Mouse (Mus musculus): ENCODE measurements around the gene Plaur. TPM values are rescaled to one million over a fixed set of nuclear protein-coding genes. Genes with fewer than 3 reads are reported as not detected.

Plaur gene
- 1 to 10 TPM; 3.5 to 4.0 TPM for total RNA-seq (2021)
- long read RNA-seq, experiment 1, transcript Plaur-201 (7 exons, 1,506 nt) = major isoform, 8 of 15 reads
- long read RNA-seq, experiment 1, partial matches to known transcripts = 2 of 15 reads
- long read RNA-seq, experiment 1, other reads (novel, unspliced or antisense) = 5 of 15 reads
- long read RNA-seq, experiment 2, partial matches to known transcripts = 0 of 3 reads
- long read RNA-seq, experiment 2, other reads (novel, unspliced or antisense) = 0 of 3 reads

- DNase-seq = peak; percentile 26 to 42
These were observed at the start of gene Plaur for GRCm38 (mm10) chr7:24462388-24463319. TSS of gene Plaur (plus strand) at chr7:24462484.

GRCm38 (mm10) chr7:24413630-24414029, 48.7 kb upstream of the Plaur start:
- intact Hi-C loops (cut with DNase I) = no loop called here
- no peak for DNase-seq

More at GRCm38 (mm10) chr7:24462388-24463319, at the start of gene Plaur:
- intact Hi-C loops (cut with DNase I) = no loop called here

- intact Hi-C loops (cut with DNase I) = no loop called here
- no peak for DNase-seq
These were observed 47.0 kb upstream of the Plaur start for GRCm38 (mm10) chr7:24415261-24415660.

- DNase-seq = no peak
- intact Hi-C loops (cut with DNase I) = no loop called here
These were observed 42.7 kb upstream of the Plaur start for GRCm38 (mm10) chr7:24419579-24419978.

GRCm38 (mm10) chr7:24421648-24422047, 40.6 kb upstream of the Plaur start:
- no peak for DNase-seq
- intact Hi-C loops (cut with DNase I) = no loop called here

GRCm38 (mm10) chr7:24422251-24422650, 40.0 kb upstream of the Plaur start:
- no peak for DNase-seq
- intact Hi-C loops (cut with DNase I) = no loop called here

GRCm38 (mm10) chr7:24423107-24423763, 39.0 kb upstream of the Plaur start:
- DNase-seq = no peak
- intact Hi-C loops (cut with DNase I) = no loop called here

GRCm38 (mm10) chr7:24423956-24424732, 38.1 kb upstream of the Plaur start:
- DNase-seq = peak; percentile 42 to 66

GRCm38 (mm10) chr7:24425919-24426318, 36.4 kb upstream of the Plaur start:
- intact Hi-C loops (cut with DNase I) = no loop called here
- DNase-seq = no peak

More at GRCm38 (mm10) chr7:24423956-24424732, 38.1 kb upstream of the Plaur start:
- intact Hi-C loops (cut with DNase I) = no loop called here

GRCm38 (mm10) chr7:24427168-24427567, 35.1 kb upstream of the Plaur start:
- DNase-seq = no peak
- intact Hi-C loops (cut with DNase I) = no loop called here

- intact Hi-C loops (cut with DNase I) = no loop called here
- DNase-seq = no peak
These were observed 33.6 kb upstream of the Plaur start for GRCm38 (mm10) chr7:24428725-24429124.

GRCm38 (mm10) chr7:24429413-24430112, 32.7 kb upstream of the Plaur start:
- intact Hi-C loops (cut with DNase I) = no loop called here
- peak; percentile 40 to 45 for DNase-seq

- DNase-seq = no peak
- intact Hi-C loops (cut with DNase I) = no loop called here
These were observed 31.5 kb upstream of the Plaur start for GRCm38 (mm10) chr7:24430551-24431345.

- intact Hi-C loops (cut with DNase I) = no loop called here
- DNase-seq = no peak
These were observed 30.6 kb upstream of the Plaur start for GRCm38 (mm10) chr7:24431713-24432112.

GRCm38 (mm10) chr7:24435305-24435704, 27.0 kb upstream of the Plaur start:
- no peak for DNase-seq
- intact Hi-C loops (cut with DNase I) = no loop called here

- peak in 1 of 2 experiments; percentile 38 for DNase-seq
- intact Hi-C loops (cut with DNase I) = no loop called here
These were observed 24.3 kb upstream of the Plaur start for GRCm38 (mm10) chr7:24437981-24438380.

GRCm38 (mm10) chr7:24439191-24439590, 23.1 kb upstream of the Plaur start:
- no peak for DNase-seq
- intact Hi-C loops (cut with DNase I) = no loop called here

- DNase-seq = no peak
- intact Hi-C loops (cut with DNase I) = loop anchor here (5.0 kb wide), 1 partner anchor 42 kb away; the partner anchor contains the start of gene Cadm4
These were observed 22.4 kb upstream of the Plaur start for GRCm38 (mm10) chr7:24439891-24440290.

GRCm38 (mm10) chr7:24441785-24442184, 20.5 kb upstream of the Plaur start:
- DNase-seq = peak; percentile 73
- intact Hi-C loops (cut with DNase I) = loop anchor here (2.0 to 5.0 kb wide), 2 partner anchors 27 to 41 kb away; partner anchors contain the start of gene Cadm4

Data from heart, postnatal 14 days (tissue).